In the genomic region with DNA sequence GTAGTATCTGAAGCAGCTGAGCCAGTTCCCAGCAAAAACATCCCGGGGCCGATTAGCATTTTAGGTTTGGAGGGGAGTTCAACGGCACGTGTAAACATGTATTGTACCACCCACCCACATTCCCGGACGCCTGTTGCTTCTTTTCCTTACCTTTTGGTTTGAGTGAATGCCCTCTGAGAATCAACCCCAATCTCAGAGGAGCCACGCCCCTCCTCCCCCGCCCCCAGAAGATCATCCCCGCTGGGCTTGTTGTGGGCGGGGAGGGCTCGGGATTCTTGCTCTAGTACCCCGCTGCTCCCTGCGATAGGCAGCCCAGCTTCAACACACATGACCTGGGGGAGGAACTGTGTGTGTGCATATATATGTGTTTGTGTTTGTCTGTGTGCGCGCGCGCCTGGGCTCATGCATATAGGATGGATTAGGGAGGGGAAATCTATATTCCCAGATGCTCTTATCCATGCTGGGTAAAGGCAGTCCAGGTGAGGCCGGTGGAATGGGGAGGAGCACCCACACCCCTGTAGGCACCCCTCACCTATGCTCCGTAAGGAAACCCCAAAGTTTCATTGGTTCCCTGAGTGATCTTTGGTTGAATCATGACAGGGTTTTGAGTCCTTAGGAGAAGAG, we compare ENCODE assay signal across 9 mouse cellular contexts. TPM values are rescaled to one million over a fixed set of nuclear protein-coding genes. Genes with fewer than 3 reads are reported as not detected.
DNase-seq lines count a peak whose midpoint lies in the region; ATAC-seq lines count a peak whose summit lies in the region.
"Had no signal": no experiment of that assay in that cellular context is flagged by ENCODE, and none has a peak within 500 bp of the region (broad histone marks: within the 10 kb centered on the region; RNA-seq: fewer than 3 reads in every experiment).

No protein-coding gene starts in this region.

- peaks cover 4% of the 10 kb centered on the region; the same call in 1 of the 2 replicates for H3K27me3 ChIP-seq in erythroblast, embryonic 14.5 days (ENCODE audit: control insufficient read depth)
- no peaks in the 10 kb centered on the region for H3K27me3 ChIP-seq in limb, embryonic 15.5 days
- H3K27me3 ChIP-seq in stomach, embryonic 15.5 days (replicated peaks): 0 out of 2 replicates have a peak, but pooled peaks cover 4% of the 10 kb centered on the region

- peaks cover 2% of the 10 kb centered on the region; the same call in 1 of the 2 replicates for H3K36me3 ChIP-seq in erythroblast, embryonic 14.5 days (ENCODE audit: control insufficient read depth)
- H3K36me3 ChIP-seq in limb, embryonic 15.5 days: no peaks in the 10 kb centered on the region
- H3K36me3 ChIP-seq in stomach, embryonic 15.5 days: no peaks in the 10 kb centered on the region

- DNase-seq in testis, postnatal 10 days (ENCODE audit: low spot score): peak; percentile 40
- DNase-seq in testis, postnatal 14 days (ENCODE audit: low spot score): no peak
- no peak for DNase-seq in embryo, embryonic 11 days
- no peak for DNase-seq in cerebellum, adult 8-10 months

- H3K9me3 ChIP-seq in erythroblast, embryonic 14.5 days (ENCODE audit: control insufficient read depth, low read length): no peaks in the 10 kb centered on the region
- H3K9me3 ChIP-seq in limb, embryonic 15.5 days: no peaks in the 10 kb centered on the region
- no peaks in the 10 kb centered on the region for H3K9me3 ChIP-seq in stomach, embryonic 15.5 days

- H3K9ac ChIP-seq in limb, embryonic 15.5 days: no peak overlapping the region
- no peak overlapping the region for H3K9ac ChIP-seq in stomach, embryonic 15.5 days

- ATAC-seq in erythroblast, adult 5-6 weeks (replicated peaks; ENCODE audit: low FRiP score, poor library complexity, severe bottlenecking): no peak
- ATAC-seq in limb, embryonic 15.5 days (ENCODE audit: insufficient number of reproducible peaks, low FRiP score, low TSS enrichment, low read depth): no peak
- ATAC-seq in stomach, embryonic 15.5 days (ENCODE audit: insufficient read depth, low FRiP score, low read depth): no peak

- peak overlapping the region; percentile 46 for H3K4me3 ChIP-seq in erythroblast, embryonic 14.5 days (replicated peaks)
- H3K4me3 ChIP-seq in limb, embryonic 15.5 days: no peak overlapping the region
- no peak overlapping the region for H3K4me3 ChIP-seq in stomach, embryonic 15.5 days (replicated peaks)

- H3K27ac ChIP-seq in limb, embryonic 15.5 days: no peak overlapping the region
- H3K27ac ChIP-seq in stomach, embryonic 15.5 days: no peak overlapping the region

- 0 out of 2 replicates have a peak overlapping the region, but pooled peaks have one; percentile 19 for H3K4me2 ChIP-seq in limb, embryonic 15.5 days
- peak overlapping the region; percentile 25 for H3K4me2 ChIP-seq in stomach, embryonic 15.5 days

- 9% methylated on average over 19 of the region's 19 CpGs for WGBS in limb, embryonic 15.5 days
- WGBS in stomach, embryonic 15.5 days: 8% methylated on average over 19 of the region's 19 CpGs

- peaks cover 57% of the 10 kb centered on the region for H3K4me1 ChIP-seq in erythroblast, embryonic 14.5 days (ENCODE audit: control insufficient read depth)
- H3K4me1 ChIP-seq in limb, embryonic 15.5 days: peaks cover 5% of the 10 kb centered on the region; the same call in 1 of the 2 replicates
- 0 out of 2 replicates have a peak, but pooled peaks cover 6% of the 10 kb centered on the region for H3K4me1 ChIP-seq in stomach, embryonic 15.5 days

RNA-seq across cellular contexts. Expression of gene Prkab1, which starts 6.4 kb away (rescaled TPM):
- polyA plus RNA-seq in erythroblast, embryonic 14.5 days (2012): 46.1 and 68.5 TPM in 2 replicates
- 71.5 and 102 TPM in 2 replicates for total RNA-seq in erythroblast, adult 5-6 weeks (2015; ENCODE audit: low replicate concordance)
- 50.3 and 72.4 TPM in 2 replicates for total RNA-seq in erythroblast, adult 5-6 weeks (2017; ENCODE audit: low replicate concordance)
- 58.6 and 61.3 TPM in 2 replicates for polyA plus RNA-seq in limb, embryonic 15.5 days (2015; fragmentation: Nextera tagmentation; extraction: Ambion mirVana)
- 66.0 and 70.9 TPM in 2 replicates for polyA plus RNA-seq in stomach, embryonic 15.5 days (2015; fragmentation: Nextera tagmentation; extraction: Ambion mirVana)

RNA-seq across cellular contexts. Expression of gene Tmem233, which starts 52.4 kb away (rescaled TPM):
- not detected in 2 replicates for polyA plus RNA-seq in erythroblast, embryonic 14.5 days (2012)
- total RNA-seq in erythroblast, adult 5-6 weeks (2015; ENCODE audit: low replicate concordance): not detected in 2 replicates
- not detected in 2 replicates for total RNA-seq in erythroblast, adult 5-6 weeks (2017; ENCODE audit: low replicate concordance)
- 0.05 TPM in 1 of 2 replicates, not detected in the other for polyA plus RNA-seq in limb, embryonic 15.5 days (2015; fragmentation: Nextera tagmentation; extraction: Ambion mirVana)
- not detected in 2 replicates for polyA plus RNA-seq in stomach, embryonic 15.5 days (2015; fragmentation: Nextera tagmentation; extraction: Ambion mirVana)
- polyA plus RNA-seq: spleen, adult 2 months had no signal
